Mouse (Mus musculus) CD4-positive, CD25-positive, alpha-beta regulatory T cell, adult 4 months (primary cell): Measurements from ENCODE around the gene Krtap4-8. TPM values are rescaled to one million over a fixed set of nuclear protein-coding genes. Genes with fewer than 3 reads are reported as not detected.
"Not testable (repeated sequence)": the region's sequence is repeated elsewhere in the genome, so short reads cannot be mapped to it uniquely, and the experiment has no call there.

Experiments used
- ATAC-seq: one replicate; pipeline ENCODE4 v1.8.0; 2017
- polyA plus RNA-seq, 2 experiments: library from polyadenylated mRNA; unstranded; fragments of 100-300 nt; shearing (Covaris generic); gene quantifications; one replicate each; pipeline ENCODE4 v1.2.1; 2017

The Krtap4-8 gene
- not detected for polyA plus RNA-seq

DNA sequence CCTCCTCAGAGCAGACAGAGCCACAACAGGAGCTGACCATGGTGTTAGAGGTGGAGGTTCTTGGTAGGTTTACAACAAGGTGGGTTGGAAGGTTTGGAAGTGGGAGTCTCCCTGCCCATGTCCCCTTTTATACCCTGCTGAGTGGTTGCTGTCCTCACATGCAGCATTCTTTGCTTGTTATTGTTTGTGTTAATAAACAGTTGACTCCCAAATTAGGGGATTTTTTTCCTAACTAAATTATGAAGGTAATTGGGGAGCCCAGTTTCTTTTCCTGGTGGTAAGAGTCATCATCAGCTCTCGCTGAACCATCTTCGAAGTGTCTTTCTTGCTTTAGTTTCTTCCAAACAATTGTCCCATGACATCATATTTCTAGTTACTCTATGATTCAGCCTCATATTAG lies at the start of gene Krtap4-8:
Gene Krtap4-8, minus strand, starts transcription at position 101 of the 400 bp plus-strand sequence.
- ATAC-seq, result no peak

- ATAC-seq, result not testable (repeated sequence)
Measured at GRCm38 (mm10) chr11:99815566-99815965, 35.1 kb upstream of the Krtap4-8 start, which contains the start of gene Gm11564. Gm11564 (minus strand) TSS chr11:99815666.

DNA sequence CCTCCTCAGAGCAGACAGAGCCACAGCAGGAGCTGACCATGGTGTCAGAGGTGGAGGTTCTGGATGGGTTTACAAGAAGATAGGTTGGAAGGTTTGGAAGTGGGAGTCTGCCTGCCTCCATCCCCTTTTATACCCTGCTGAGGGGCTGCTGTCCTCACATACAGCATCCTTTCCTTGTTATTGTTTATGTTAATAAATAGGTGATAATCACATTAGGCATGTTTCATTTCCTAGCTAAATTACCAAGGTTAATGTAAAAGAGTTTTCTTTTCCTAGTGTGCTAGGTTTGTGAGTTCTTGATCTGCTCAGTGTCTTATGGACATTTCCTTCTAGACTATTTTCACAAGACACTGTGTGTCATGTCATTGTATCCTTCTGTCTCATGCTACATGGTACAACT lies 29.3 kb upstream of the Krtap4-8 start, which contains the start of gene Krtap4-13:
Gene Krtap4-13, minus strand, starts transcription at position 101 of the 400 bp plus-strand sequence.
- not testable (repeated sequence) for ATAC-seq

GRCm38 (mm10) chr11:99804346-99804745 lies 23.8 kb upstream of the Krtap4-8 start, which contains the start of gene Gm11554:
Gm11554 (minus strand) TSS chr11:99804446.
- ATAC-seq, result not testable (repeated sequence)

DNA sequence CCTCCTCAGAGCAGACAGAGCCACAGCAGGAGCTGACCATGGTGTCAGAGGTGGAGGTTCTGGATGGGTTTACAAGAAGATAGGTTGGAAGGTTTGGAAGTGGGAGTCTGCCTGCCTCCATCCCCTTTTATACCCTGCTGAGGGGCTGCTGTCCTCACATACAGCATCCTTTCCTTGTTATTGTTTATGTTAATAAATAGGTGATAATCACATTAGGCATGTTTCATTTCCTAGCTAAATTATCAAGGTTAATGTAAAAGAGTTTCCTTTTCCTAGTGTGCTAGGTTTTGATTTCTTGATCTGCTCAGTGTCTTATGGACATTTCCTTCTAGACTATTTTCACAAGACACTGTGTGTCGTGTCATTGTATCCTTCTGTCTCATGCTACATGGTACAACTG lies 18.3 kb upstream of the Krtap4-8 start, which contains the start of gene Gm11569:
Gene Gm11569, minus strand, starts transcription at position 101 of the 400 bp plus-strand sequence.
- ATAC-seq, result not testable (repeated sequence)

GRCm38 (mm10) chr11:99793367-99793766 lies 12.9 kb upstream of the Krtap4-8 start, which contains the start of gene Gm11596:
Gm11596 (minus strand) TSS chr11:99793467.
- no peak for ATAC-seq

DNA sequence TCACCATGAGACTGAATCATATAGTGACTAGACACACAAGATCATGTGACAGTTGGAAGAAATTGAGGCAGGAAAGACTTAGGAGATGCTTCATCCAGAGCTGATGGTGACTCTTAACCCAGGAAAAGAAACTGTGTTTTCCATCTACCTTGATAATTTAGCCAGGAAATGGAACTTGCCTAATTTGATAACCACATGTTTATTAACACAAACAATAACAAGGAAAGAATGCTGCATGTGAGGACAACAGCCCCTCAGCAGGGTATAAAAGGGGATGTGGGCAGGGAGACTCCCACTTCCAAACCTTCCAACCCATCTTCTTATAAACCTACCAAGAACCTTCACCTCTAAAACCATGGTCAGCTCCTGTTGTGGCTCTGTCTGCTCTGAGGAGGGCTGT lies 4.4 kb upstream of the Krtap4-8 start, which contains the start of gene Krtap4-9:
Gene Krtap4-9, plus strand, starts transcription at position 301 of the 400 bp plus-strand sequence.
- not testable (repeated sequence) for ATAC-seq

DNA sequence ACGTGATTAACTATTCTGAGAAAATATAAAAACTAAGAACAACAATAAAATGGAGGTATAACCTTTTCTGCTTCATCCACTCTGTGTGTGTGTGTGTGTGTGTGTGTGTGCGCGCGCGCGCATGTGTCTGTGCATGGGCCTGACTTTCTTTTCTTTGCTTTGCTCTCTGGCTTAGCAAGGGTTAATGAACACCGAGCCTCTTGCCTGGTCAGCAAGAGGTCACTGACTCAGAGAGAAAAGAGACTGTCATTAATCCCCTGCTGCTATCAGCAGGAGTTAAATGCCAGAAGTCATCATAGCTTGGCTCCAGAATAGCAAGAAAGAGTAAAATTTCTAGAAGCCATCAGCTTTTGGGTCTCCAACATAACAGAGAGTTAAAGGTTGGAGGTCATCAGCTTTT lies 2.1 kb downstream of the Krtap4-8 start:
- ATAC-seq, result no peak

GRCm38 (mm10) chr11:99772813-99773212 lies 7.7 kb downstream of the Krtap4-8 start, which contains the start of gene Gm11595:
Gm11595 (minus strand) TSS chr11:99772913.
- not testable (repeated sequence) for ATAC-seq

- no peak for ATAC-seq
Measured at GRCm38 (mm10) chr11:99768410-99768809, 12.1 kb downstream of the Krtap4-8 start.

- no peak for ATAC-seq
Measured at GRCm38 (mm10) chr11:99758877-99759276, 21.6 kb downstream of the Krtap4-8 start.

- no peak for ATAC-seq
Measured at GRCm38 (mm10) chr11:99743985-99744384, 36.5 kb downstream of the Krtap4-8 start.

- no peak for ATAC-seq
Measured at GRCm38 (mm10) chr11:99734190-99734589, 46.3 kb downstream of the Krtap4-8 start, which contains the start of gene Gm14180. Gm14180 (minus strand) TSS chr11:99734290.

Other genes with a start within 250 kb of the Krtap4-8 start
- not detected for gene Krt40, start 237.5 kb downstream of the Krtap4-8 start, polyA plus RNA-seq
- not detected for gene Krtap3-3, start 229.8 kb downstream of the Krtap4-8 start, polyA plus RNA-seq
- gene Krtap3-2, start 223.9 kb downstream of the Krtap4-8 start, polyA plus RNA-seq, result not detected
- gene Gm11939, start 221.2 kb downstream of the Krtap4-8 start, polyA plus RNA-seq, result not detected
- not detected for gene Krtap3-1, start 214.1 kb downstream of the Krtap4-8 start, polyA plus RNA-seq
- not detected for gene Krtap1-5, start 199.7 kb downstream of the Krtap4-8 start, polyA plus RNA-seq
- gene Krtap1-4, start 197.1 kb downstream of the Krtap4-8 start, polyA plus RNA-seq, result not detected
- gene Krtap1-3, start 189.4 kb downstream of the Krtap4-8 start, polyA plus RNA-seq, result not detected
- gene Krtap9-3, start 182.6 kb downstream of the Krtap4-8 start, polyA plus RNA-seq, result not detected
- gene Gm11938, start 177.4 kb downstream of the Krtap4-8 start, polyA plus RNA-seq, result not detected
- not detected for gene Gm11937, start 170.5 kb downstream of the Krtap4-8 start, polyA plus RNA-seq
- not detected for gene Krtap2-4, start 165.9 kb downstream of the Krtap4-8 start, polyA plus RNA-seq
- gene Gm11562, start 160.3 kb downstream of the Krtap4-8 start, polyA plus RNA-seq, result not detected
- gene Krtap4-1, start 152.5 kb downstream of the Krtap4-8 start, polyA plus RNA-seq, result not detected
- gene Krtap4-2, start 145.6 kb downstream of the Krtap4-8 start, polyA plus RNA-seq, result not detected
- gene Krtap4-7, start 136.6 kb downstream of the Krtap4-8 start, polyA plus RNA-seq, result not detected
- gene Gm11555, start 130.5 kb downstream of the Krtap4-8 start, polyA plus RNA-seq, result not detected
- not detected for gene Gm11563, start 121.7 kb downstream of the Krtap4-8 start, polyA plus RNA-seq
- not detected for gene Krtap4-6, start 114.7 kb downstream of the Krtap4-8 start, polyA plus RNA-seq
- gene Gm14190, start 90.0 kb downstream of the Krtap4-8 start, polyA plus RNA-seq, result not detected
- gene Gm14180, start 46.4 kb downstream of the Krtap4-8 start, polyA plus RNA-seq, result not detected
- gene Gm11595, start 7.8 kb downstream of the Krtap4-8 start, polyA plus RNA-seq, result not detected
- not detected for gene Krtap4-9, start 4.5 kb upstream of the Krtap4-8 start, polyA plus RNA-seq
- not detected for gene Gm11596, start 12.8 kb upstream of the Krtap4-8 start, polyA plus RNA-seq
- gene Gm11569, start 18.2 kb upstream of the Krtap4-8 start, polyA plus RNA-seq, result not detected
- gene Gm11554, start 23.7 kb upstream of the Krtap4-8 start, polyA plus RNA-seq, result not detected
- not detected for gene Krtap4-13, start 29.2 kb upstream of the Krtap4-8 start, polyA plus RNA-seq
- not detected for gene Gm11564, start 35.0 kb upstream of the Krtap4-8 start, polyA plus RNA-seq
- gene 2300003K06Rik, start 57.4 kb upstream of the Krtap4-8 start, polyA plus RNA-seq, result not detected
- gene Krtap4-16, start 70.9 kb upstream of the Krtap4-8 start, polyA plus RNA-seq, result not detected
- gene Gm11568, start 77.2 kb upstream of the Krtap4-8 start, polyA plus RNA-seq, result not detected
- not detected for gene Gm11559, start 83.8 kb upstream of the Krtap4-8 start, polyA plus RNA-seq
- gene Krtap9-1, start 92.7 kb upstream of the Krtap4-8 start, polyA plus RNA-seq, result not detected
- not detected for gene Gm11567, start 98.5 kb upstream of the Krtap4-8 start, polyA plus RNA-seq
- gene Krtap31-1, start 127.2 kb upstream of the Krtap4-8 start, polyA plus RNA-seq, result not detected
- gene Gm11565, start 134.0 kb upstream of the Krtap4-8 start, polyA plus RNA-seq, result not detected
- not detected for gene Krtap31-2, start 155.6 kb upstream of the Krtap4-8 start, polyA plus RNA-seq
- not detected for gene Krtap9-5, start 167.8 kb upstream of the Krtap4-8 start, polyA plus RNA-seq
- gene Krtap29-1, start 198.3 kb upstream of the Krtap4-8 start, polyA plus RNA-seq, result not detected
- gene Krtap16-1, start 205.9 kb upstream of the Krtap4-8 start, polyA plus RNA-seq, result not detected
- not detected for gene Krtap17-1, start 213.3 kb upstream of the Krtap4-8 start, polyA plus RNA-seq
- not detected for gene Krt33a, start 235.5 kb upstream of the Krtap4-8 start, polyA plus RNA-seq
- gene Krt33b, start 249.2 kb upstream of the Krtap4-8 start, polyA plus RNA-seq, result not detected